Mouse (Mus musculus): ENCODE data around the gene Ccdc47.

Ccdc47 gene

GRCm38 (mm10) chr11:106195341-106195740 is 20.8 kb downstream of the Ccdc47 start:
- DNase-seq, result no peak

GRCm38 (mm10) chr11:106194891-106195290 is 21.3 kb downstream of the Ccdc47 start:
- no peak for DNase-seq

GRCm38 (mm10) chr11:106194155-106194541 is 22.0 kb downstream of the Ccdc47 start:
- no peak for DNase-seq

- DNase-seq, result peak; percentile 98
Observed at GRCm38 (mm10) chr11:106193371-106194154, 22.6 kb downstream of the Ccdc47 start.

DNA sequence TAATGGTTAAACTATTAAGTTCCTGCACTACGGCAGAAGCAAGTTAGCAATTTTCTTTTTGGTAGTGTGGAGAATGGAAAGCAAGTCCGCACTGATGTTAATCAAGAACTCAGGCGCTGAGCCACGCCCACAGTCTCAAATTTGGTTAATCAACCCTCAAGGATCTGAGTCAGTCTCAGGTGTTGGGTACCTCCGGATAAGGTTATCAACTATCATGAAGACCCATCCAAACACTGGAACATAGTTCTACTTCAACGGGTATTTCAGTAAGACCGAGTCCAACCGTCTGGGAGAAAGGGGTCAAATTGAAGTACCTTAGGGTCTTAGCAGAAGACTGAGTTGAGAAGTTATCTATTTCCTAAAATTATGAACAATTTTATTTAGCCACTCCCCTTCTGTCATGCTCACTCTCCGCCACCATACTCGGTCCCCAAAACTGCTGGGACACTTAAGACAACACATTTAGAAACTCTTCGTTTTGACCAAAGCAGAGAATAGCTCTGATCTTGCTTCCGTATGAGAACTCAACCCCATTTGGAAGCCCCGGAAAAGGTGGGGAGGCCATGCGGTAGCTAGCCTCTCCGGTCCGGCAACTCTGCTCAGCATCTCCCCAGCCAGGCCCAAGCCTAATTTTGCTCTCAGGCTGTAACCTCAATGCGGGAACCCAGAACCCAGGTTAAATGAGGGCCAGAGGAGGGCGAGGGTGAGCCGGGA is 23.3 kb downstream of the Ccdc47 start:
- no peak for DNase-seq

DNA sequence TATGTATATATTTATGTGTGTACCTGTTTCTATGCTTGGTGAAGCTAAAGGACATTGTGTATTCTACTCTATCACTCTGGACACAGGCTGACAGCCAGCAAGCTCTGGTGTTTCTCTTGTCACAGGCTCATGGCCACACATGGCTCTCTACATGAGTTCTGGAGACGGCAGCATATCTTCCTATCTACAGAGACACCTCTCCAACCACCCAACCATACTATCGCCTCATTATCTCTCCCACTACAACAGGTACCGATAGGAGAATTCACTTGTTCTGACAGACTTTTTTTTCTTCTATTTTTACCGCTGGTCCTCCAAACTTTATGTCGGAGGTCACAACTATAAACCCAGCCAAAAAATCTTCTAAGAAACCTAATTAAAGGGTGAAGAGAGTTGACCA is 23.9 kb downstream of the Ccdc47 start:
- no peak for DNase-seq

DNA sequence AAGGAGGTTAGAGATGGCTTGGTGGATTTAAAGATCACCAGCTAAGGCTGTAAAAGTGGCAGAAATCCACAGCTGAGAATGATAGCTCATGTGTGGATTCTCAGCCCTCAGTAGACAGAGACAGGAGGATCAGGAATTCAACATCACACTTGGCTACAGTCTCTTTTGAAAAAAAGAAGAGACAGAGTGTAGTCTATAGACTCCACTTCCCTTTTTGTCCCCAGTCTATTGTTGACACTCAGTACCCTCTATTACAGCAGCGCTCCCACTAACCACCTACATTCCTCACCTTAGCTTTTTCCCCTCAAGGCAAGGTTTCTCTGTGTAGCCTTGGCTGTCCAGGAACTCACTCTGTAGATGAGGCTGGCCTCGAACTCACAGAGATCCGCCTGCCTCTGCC is 24.4 kb downstream of the Ccdc47 start:
- no peak for DNase-seq

DNA sequence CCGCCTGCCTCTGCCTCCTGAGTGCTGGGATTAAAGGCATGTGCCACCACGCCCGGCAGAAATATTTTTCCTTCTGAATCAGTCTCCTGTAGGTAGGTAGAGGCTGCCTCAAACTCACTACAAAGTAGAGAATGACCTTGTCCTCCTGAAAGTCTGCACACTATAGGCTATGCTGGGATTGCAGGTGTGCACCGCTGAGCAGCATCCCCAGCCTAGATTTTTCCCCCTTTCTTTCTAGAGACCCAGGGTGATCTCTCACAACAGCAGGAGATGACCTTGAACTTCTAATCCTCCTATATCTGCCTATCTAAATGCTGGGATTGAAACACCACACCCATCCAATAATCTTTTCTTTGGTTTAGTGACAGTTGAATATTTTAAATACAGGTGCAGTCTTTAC is 28.8 kb downstream of the Ccdc47 start:
- no peak for DNase-seq

GRCm38 (mm10) chr11:106180449-106180801 is 35.7 kb downstream of the Ccdc47 start:
- no peak for DNase-seq

DNA sequence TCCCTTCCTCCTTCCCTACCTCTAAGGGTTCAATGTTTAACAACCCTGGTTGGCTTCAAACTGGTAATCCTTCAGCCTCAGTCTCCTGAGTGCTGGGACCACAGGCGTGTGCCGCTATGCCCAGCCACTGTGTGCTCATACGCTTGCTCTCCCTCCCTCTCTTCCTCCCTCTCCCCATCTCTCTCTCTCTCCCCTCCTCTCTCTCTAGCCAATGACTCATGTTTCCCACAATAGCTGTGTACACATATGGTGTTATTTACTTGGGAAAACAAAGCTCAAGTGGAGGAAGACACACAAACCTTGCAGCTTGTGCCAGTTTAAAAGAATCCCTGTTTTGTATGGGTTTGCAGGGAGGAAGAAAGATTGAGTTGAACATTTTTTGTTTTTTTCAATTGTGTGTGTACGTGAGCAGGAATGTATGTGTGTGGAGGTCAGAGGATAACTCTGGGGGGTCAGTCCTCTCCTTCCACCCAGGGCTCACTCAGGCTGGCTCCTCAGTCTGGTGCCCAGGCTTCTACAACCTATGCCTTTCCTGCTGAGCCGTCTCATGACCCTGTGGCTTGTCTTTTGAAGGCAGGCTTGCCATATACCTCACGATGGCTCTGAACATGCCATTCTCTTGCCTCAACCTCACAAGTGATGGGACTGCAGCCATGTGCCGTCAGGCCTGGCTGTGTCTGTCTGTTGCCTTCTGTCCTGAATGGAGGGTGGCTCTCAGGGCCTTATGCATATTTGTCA is 36.3 kb downstream of the Ccdc47 start:
- no peak for DNase-seq

- DNase-seq, result no peak
Observed at GRCm38 (mm10) chr11:106178036-106178782, 37.9 kb downstream of the Ccdc47 start.

GRCm38 (mm10) chr11:106176372-106176771 is 39.8 kb downstream of the Ccdc47 start:
- no peak for DNase-seq

DNA sequence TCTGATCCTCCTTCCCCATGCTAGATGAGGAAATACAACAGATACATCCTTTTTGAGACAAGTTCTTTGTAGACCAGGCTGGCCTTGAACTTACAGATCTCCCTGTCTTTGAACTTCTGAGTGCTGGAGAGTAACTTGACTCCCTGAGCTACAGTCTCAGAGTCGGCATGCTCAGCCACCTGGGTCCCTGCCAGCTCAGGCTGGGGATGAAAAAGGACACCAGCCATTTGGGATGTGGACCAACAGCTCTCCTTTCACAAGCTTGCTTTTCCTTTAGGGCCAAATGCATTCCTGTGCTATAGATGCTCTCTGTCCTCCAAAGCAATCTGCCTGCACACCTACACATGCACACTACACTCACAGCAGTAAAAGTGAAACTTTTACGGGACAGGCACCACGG is 41.1 kb downstream of the Ccdc47 start:
- no peak for DNase-seq

GRCm38 (mm10) chr11:106174372-106174771 is 41.8 kb downstream of the Ccdc47 start:
- no peak for DNase-seq

GRCm38 (mm10) chr11:106173228-106173627 is 42.9 kb downstream of the Ccdc47 start:
- no peak for DNase-seq

GRCm38 (mm10) chr11:106170807-106171206 is 45.3 kb downstream of the Ccdc47 start:
- DNase-seq, result peak; percentile 87

DNA sequence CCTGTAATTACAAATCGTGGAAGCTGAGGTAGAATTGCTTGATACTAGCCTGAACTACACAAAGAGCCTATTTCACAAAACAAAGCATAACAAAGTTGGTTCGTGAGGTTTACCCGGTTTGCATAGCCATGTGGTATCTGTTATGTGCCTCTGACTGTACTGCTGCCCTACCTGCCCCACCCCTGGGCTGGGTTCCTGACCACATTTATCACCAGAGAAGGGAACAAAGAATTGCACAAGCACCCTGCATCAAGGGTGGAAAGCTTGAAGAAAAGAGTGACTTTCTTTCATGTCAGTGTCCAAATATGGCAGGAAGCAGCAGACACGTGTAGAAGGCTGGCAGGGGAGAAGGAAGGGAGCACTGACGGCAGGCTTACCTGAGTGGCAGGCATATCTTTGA is 48.7 kb downstream of the Ccdc47 start:
- peak; percentile 55 for DNase-seq

DNA sequence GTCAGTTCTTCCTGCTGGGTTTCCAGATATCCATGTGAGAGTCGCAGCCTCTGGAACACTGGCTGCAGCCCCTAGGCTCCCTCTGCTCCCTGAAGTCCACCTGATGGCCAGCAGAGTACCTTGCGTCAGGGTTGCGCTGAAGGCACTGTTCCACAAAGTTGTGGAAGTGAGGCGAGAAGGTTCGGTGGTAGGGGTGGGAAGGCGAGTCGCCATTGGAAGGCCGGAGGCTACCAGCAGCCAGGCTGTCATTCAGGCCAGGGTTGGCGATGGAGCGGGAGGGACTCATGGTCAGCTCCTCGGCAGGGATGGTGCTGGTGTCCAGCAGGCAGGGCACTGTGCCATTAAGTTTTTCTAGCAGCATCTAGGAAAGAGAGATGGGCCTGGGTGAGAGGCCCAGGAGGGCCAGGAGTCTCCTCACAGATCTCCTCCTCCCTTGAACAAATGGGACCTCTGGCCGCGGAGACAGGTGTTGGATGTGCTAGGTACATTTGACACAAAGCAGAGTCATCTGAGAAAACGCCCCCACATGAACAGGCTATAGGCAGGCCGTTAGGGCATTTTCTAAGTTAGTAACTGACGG is 51.5 kb downstream of the Ccdc47 start:
- no peak for DNase-seq

DNA sequence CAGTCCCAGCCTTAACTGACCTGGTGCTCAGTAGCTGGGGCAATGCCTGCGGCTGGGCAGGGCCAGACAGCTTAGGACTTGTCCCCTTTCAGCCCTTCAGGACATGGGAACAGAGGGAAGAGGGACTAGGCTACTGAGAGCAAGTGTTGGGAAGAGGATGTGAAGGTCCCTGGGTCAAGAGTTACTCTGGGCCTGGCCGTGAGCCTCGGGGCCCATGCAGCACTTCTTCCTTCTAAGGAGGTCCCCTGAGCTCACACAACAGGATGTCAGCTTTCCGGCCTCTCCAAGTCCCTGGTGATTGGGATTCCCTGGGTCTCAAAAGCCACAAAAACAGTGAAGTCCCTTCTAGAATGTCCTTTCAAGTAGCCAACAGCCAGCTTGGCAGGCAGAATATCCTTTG is 52.6 kb downstream of the Ccdc47 start:
- no peak for DNase-seq

- DNase-seq, result no peak
Observed at GRCm38 (mm10) chr11:106162237-106162636, 53.9 kb downstream of the Ccdc47 start.

- DNase-seq, result peak; percentile 81
Observed at GRCm38 (mm10) chr11:106160841-106161721, 55.1 kb downstream of the Ccdc47 start, which contains the start of the genes Gm10840 and Limd2. Gene Gm10840, plus strand, starts transcription at chr11:106160850. Gene Limd2, minus strand, starts transcription at chr11:106160860.
